Mouse (Mus musculus) WW6 (cell line): ENCODE data around the gene Coro1b.

Experiments used
- DNase-seq: peaks from one replicate; pipeline ENCODE4 v3.0.0-alpha.2; 2013; ENCODE audit warnings: low read depth, low spot score

Coro1b gene

GRCm38 (mm10) chr19:4142416-4143173 is 5.8 kb upstream of the Coro1b start:
- DNase-seq: no peak

- DNase-seq: no peak
Observed at GRCm38 (mm10) chr19:4143759-4144268, 4.6 kb upstream of the Coro1b start, which contains the start of gene Cabp4. Cabp4 (minus strand) TSS chr19:4144033.

- DNase-seq: no peak
Observed at GRCm38 (mm10) chr19:4144550-4145498, 3.6 kb upstream of the Coro1b start.

GRCm38 (mm10) chr19:4145936-4146335 is 2.5 kb upstream of the Coro1b start:
- DNase-seq: no peak

- DNase-seq: no peak
Observed at GRCm38 (mm10) chr19:4146366-4147021, 1.9 kb upstream of the Coro1b start.

GRCm38 (mm10) chr19:4147022-4147405 is 1.4 kb upstream of the Coro1b start:
- DNase-seq: no peak

GRCm38 (mm10) chr19:4147782-4148490 is 483 bp upstream of the Coro1b start:
- no peak for DNase-seq

- DNase-seq: no peak
Observed at GRCm38 (mm10) chr19:4148819-4149218, 400 bp downstream of the Coro1b start.

GRCm38 (mm10) chr19:4149283-4149682 is 864 bp downstream of the Coro1b start:
- DNase-seq: no peak

- DNase-seq: no peak
Observed at GRCm38 (mm10) chr19:4149764-4150461, 1.5 kb downstream of the Coro1b start.

GRCm38 (mm10) chr19:4150567-4151487 is 2.4 kb downstream of the Coro1b start:
- DNase-seq: no peak

- no peak for DNase-seq
Observed at GRCm38 (mm10) chr19:4151488-4151860, 3.1 kb downstream of the Coro1b start.

- no peak for DNase-seq
Observed at GRCm38 (mm10) chr19:4151898-4152297, 3.5 kb downstream of the Coro1b start.

- DNase-seq: no peak
Observed at GRCm38 (mm10) chr19:4152445-4153231, 4.2 kb downstream of the Coro1b start.

GRCm38 (mm10) chr19:4153232-4153654 is 4.8 kb downstream of the Coro1b start, which contains the start of gene Ptprcap:
Ptprcap (plus strand) TSS chr19:4153604.
- no peak for DNase-seq

- no peak for DNase-seq
Observed at GRCm38 (mm10) chr19:4154437-4155222, 6.2 kb downstream of the Coro1b start.

GRCm38 (mm10) chr19:4155223-4156072 is 7.0 kb downstream of the Coro1b start:
- DNase-seq: no peak
